Mouse (Mus musculus): Measurements from ENCODE around the gene Ube4a. TPM values are rescaled to one million over a fixed set of nuclear protein-coding genes. Genes with fewer than 3 reads are reported as not detected.
"Not testable (repeated sequence)": the region's sequence is repeated elsewhere in the genome, so short reads cannot be mapped to it uniquely, and the experiment has no call there.

The Ube4a gene
- polyA plus RNA-seq, 1 experiment from 2014 or later = 27.0 TPM

- H3K4me3 ChIP-seq = no peak overlapping the region
- H3K27me3 ChIP-seq = peaks cover 17% of the 10 kb centered on the region
- H3K9me3 ChIP-seq = no peaks in the 10 kb centered on the region
- ATAC-seq (ENCODE audit: low FRiP score, low read depth) = no peak
- H3K4me1 ChIP-seq = no peaks in the 10 kb centered on the region
- no peak overlapping the region for H3K4me2 ChIP-seq (replicated peaks)
- H3K36me3 ChIP-seq = no peaks in the 10 kb centered on the region
- no peak overlapping the region for H3K27ac ChIP-seq
- 86% methylated on average over 7 of the region's 7 CpGs for WGBS
- no peak overlapping the region for H3K9ac ChIP-seq
Observed at GRCm38 (mm10) chr9:44979806-44980205, 14.4 kb upstream of the Ube4a start.

- no peaks in the 10 kb centered on the region for H3K9me3 ChIP-seq
- H3K4me1 ChIP-seq = no peaks in the 10 kb centered on the region
- H3K36me3 ChIP-seq = no peaks in the 10 kb centered on the region
- H3K27ac ChIP-seq = no peak overlapping the region
- H3K4me2 ChIP-seq (replicated peaks) = no peak overlapping the region
- no peak overlapping the region for H3K9ac ChIP-seq
- H3K4me3 ChIP-seq = no peak overlapping the region
- WGBS = 70% methylated on average over 6 of the region's 6 CpGs
- no peak for ATAC-seq (ENCODE audit: low FRiP score, low read depth)
- H3K27me3 ChIP-seq = peaks cover 35% of the 10 kb centered on the region
Observed at GRCm38 (mm10) chr9:44977813-44978212, 12.4 kb upstream of the Ube4a start.

DNA sequence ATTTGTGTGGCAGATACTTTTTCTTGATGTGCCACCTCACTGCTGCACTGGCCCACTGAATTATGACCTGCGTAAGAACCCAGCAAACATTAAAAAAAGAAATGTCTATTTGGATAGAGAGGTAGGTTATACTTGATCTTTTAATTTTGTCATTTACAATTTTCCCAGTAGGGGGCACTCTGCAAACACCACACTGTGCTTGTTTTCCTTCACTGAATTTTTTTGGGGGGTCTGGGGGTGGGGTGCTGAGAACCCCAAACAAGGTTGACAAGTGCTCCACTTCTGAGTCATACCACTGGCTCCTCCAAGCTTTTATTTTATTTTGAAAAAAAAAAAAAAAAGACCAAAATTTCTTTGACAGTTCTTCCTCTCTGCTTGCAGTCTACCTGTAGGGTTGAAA is 4.0 kb upstream of the Ube4a start:
- H3K4me2 ChIP-seq (replicated peaks) = no peak overlapping the region

GRCm38 (mm10) chr9:44967763-44968162 is 2.4 kb upstream of the Ube4a start:
- 82% methylated on average over 5 of the region's 5 CpGs for WGBS
- ATAC-seq (ENCODE audit: low FRiP score, low read depth); H3K36me3 ChIP-seq; H3K9ac ChIP-seq; H3K4me3 ChIP-seq; H3K27ac ChIP-seq; H3K9me3 ChIP-seq; H3K4me2 ChIP-seq (replicated peaks): not testable (repeated sequence)
- Histone ChIP-seq H3K27me3 (peaks cover 17% of the 10 kb centered on the region), H3K4me1 (peaks cover 14% of the 10 kb centered on the region)

More for the DNA sequence above, 4.0 kb upstream of the Ube4a start:
- 65% methylated on average over 1 of the region's 1 CpGs for WGBS
- H3K9me3 ChIP-seq = no peaks in the 10 kb centered on the region
- no peaks in the 10 kb centered on the region for H3K36me3 ChIP-seq
- H3K27me3 ChIP-seq = peaks cover 32% of the 10 kb centered on the region
- no peak for ATAC-seq (ENCODE audit: low FRiP score, low read depth)
- H3K4me3 ChIP-seq = no peak overlapping the region
- H3K4me1 ChIP-seq = peaks cover 10% of the 10 kb centered on the region
- H3K27ac ChIP-seq = no peak overlapping the region
- no peak overlapping the region for H3K9ac ChIP-seq

DNA sequence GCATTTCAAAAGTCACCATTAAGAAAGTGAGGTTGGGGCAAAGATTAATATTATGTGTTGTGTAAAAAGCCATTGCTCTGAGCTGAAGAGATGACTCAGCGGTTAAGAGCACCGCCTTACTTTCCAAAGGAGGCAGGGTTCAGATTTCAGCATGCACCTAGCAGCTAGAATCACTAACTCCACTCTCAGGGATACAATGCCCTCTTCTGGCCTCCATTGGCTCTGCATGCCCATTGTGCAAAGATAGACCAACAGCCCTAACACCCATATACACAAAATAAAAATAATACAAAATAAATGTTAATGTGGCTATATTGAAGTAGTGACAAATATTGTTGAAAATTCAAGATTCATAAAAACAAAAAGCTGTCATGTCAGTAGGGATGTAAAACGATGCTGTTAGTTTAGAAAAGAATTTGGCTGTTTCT is 1.4 kb upstream of the Ube4a start:
- Histone ChIP-seq H3K4me2 (replicated peaks) (no peak overlapping the region), H3K9me3 (no peaks in the 10 kb centered on the region), H3K4me3 (no peak overlapping the region), H3K9ac (no peak overlapping the region), H3K4me1 (peaks cover 14% of the 10 kb centered on the region), H3K36me3 (peaks cover 11% of the 10 kb centered on the region), H3K27me3 (peaks cover 12% of the 10 kb centered on the region), H3K27ac (no peak overlapping the region)
- no peak for ATAC-seq (ENCODE audit: low FRiP score, low read depth)
- 24% methylated on average over 3 of the region's 3 CpGs for WGBS

- H3K36me3 ChIP-seq = peaks cover 18% of the 10 kb centered on the region
- 0 out of 2 replicates have a peak overlapping the region, but pooled peaks have one; percentile 21 for H3K9ac ChIP-seq
Observed at GRCm38 (mm10) chr9:44965833-44966466, 550 bp upstream of the Ube4a start.

DNA sequence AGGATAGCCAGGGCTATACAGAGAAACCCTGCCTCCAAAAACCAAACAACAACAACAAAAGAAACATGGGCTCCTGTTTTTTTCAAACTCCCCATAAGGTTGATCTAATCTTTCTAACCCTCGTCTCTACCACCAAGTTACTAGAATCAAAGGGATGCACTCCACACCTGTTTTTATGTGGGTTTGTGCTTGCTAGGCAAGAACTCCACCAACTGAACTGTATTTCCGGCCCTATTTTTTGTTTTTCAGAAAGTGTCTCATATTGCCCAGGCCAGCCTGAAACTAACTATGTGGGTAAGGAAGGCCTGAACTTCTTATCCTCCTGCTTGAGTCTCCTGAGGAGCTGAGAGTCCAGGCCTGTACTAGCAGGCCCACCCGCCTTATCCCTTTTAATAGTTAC is 11.0 kb downstream of the Ube4a start:
- WGBS = 92% methylated on average over 3 of the region's 3 CpGs

More at GRCm38 (mm10) chr9:44965833-44966466, 550 bp upstream of the Ube4a start:
- H3K27ac ChIP-seq = no peak overlapping the region
- H3K4me3 ChIP-seq = peak overlapping the region; percentile 94
- H3K9me3 ChIP-seq = no peaks in the 10 kb centered on the region
- peak; percentile 1; the same call in 1 of the 2 replicates for ATAC-seq (ENCODE audit: low FRiP score, low read depth)
- peaks cover 14% of the 10 kb centered on the region for H3K4me1 ChIP-seq
- 14% methylated on average over 10 of the region's 10 CpGs for WGBS
- H3K27me3 ChIP-seq = peaks cover 8% of the 10 kb centered on the region
- peak overlapping the region; percentile 93 for H3K4me2 ChIP-seq (replicated peaks)

DNA sequence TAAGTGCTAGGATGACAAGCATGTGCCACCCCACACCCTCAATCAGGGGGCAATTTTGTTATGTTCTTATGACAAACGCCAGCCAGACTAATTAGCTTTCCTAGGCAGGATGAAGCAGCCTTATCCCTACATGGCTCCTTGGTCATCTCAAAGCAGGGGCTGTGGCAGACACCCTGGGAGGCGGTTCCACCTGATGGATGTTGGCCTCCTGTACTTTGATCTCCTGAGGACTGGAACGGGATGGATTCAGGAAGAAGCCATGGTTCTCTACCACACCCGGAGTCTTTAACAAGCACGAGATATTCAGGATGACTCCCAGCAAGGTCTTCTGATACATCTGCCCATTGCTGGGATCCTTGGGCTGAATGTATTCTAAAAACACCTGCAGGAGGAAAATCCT is 17.6 kb downstream of the Ube4a start:
- H3K36me3 ChIP-seq = peaks cover 93% of the 10 kb centered on the region
- H3K4me3 ChIP-seq = no peak overlapping the region
- H3K27ac ChIP-seq = no peak overlapping the region
- H3K9me3 ChIP-seq = no peaks in the 10 kb centered on the region
- no peak for ATAC-seq (ENCODE audit: low FRiP score, low read depth)
- WGBS = 86% methylated on average over 5 of the region's 5 CpGs
- no peaks in the 10 kb centered on the region for H3K27me3 ChIP-seq
- H3K9ac ChIP-seq = no peak overlapping the region
- no peak overlapping the region for H3K4me2 ChIP-seq (replicated peaks)
- no peaks in the 10 kb centered on the region for H3K4me1 ChIP-seq

More for the DNA sequence above, 11.0 kb downstream of the Ube4a start:
- Histone ChIP-seq H3K36me3 (peaks cover 87% of the 10 kb centered on the region), H3K27me3 (no peaks in the 10 kb centered on the region), H3K4me2 (replicated peaks) (no peak overlapping the region), H3K27ac (no peak overlapping the region), H3K9me3 (no peaks in the 10 kb centered on the region), H3K9ac (no peak overlapping the region), H3K4me1 (no peaks in the 10 kb centered on the region), H3K4me3 (no peak overlapping the region)
- no peak for ATAC-seq (ENCODE audit: low FRiP score, low read depth)

GRCm38 (mm10) chr9:44946185-44946695 is 19.2 kb downstream of the Ube4a start:
- Histone ChIP-seq H3K4me1 (no peaks in the 10 kb centered on the region), H3K36me3 (peaks cover 95% of the 10 kb centered on the region), H3K9ac (no peak overlapping the region), H3K27ac (no peak overlapping the region), H3K9me3 (no peaks in the 10 kb centered on the region), H3K27me3 (no peaks in the 10 kb centered on the region), H3K4me2 (replicated peaks) (no peak overlapping the region), H3K4me3 (no peak overlapping the region)
- no peak for ATAC-seq (ENCODE audit: low FRiP score, low read depth)
- 93% methylated on average over 7 of the region's 7 CpGs for WGBS

GRCm38 (mm10) chr9:44942421-44942820 is 23.0 kb downstream of the Ube4a start:
- Histone ChIP-seq H3K36me3 (peaks cover 90% of the 10 kb centered on the region), H3K9me3 (no peaks in the 10 kb centered on the region), H3K4me1 (no peaks in the 10 kb centered on the region), H3K27ac (no peak overlapping the region), H3K27me3 (no peaks in the 10 kb centered on the region), H3K9ac (no peak overlapping the region), H3K4me2 (replicated peaks) (no peak overlapping the region), H3K4me3 (no peak overlapping the region)
- 95% methylated on average over 4 of the region's 4 CpGs for WGBS
- no peak for ATAC-seq (ENCODE audit: low FRiP score, low read depth)

DNA sequence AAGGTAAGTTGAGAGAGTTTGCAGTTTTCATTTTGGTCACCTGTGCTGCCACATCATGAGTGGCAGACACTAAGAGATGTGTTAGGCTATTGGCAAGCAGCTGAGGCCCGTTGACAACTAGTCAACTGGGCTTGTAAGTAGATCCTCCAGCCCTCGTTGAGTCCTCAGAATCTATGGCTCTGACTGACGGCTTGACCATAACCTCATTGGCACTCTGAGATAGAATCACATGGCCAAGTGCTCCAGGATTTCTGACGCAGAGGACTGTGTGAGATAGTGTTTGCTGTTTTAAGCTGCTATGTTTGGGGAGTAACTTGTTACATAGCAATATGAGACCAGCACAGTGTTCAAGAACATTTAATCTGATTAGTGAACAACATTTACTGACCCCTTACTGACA is 23.6 kb downstream of the Ube4a start:
- WGBS = 89% methylated on average over 4 of the region's 4 CpGs
- Histone ChIP-seq H3K9ac (no peak overlapping the region), H3K27ac (no peak overlapping the region), H3K4me1 (no peaks in the 10 kb centered on the region), H3K27me3 (no peaks in the 10 kb centered on the region), H3K9me3 (no peaks in the 10 kb centered on the region), H3K4me2 (replicated peaks) (no peak overlapping the region), H3K4me3 (no peak overlapping the region), H3K36me3 (peaks cover 90% of the 10 kb centered on the region)
- ATAC-seq (ENCODE audit: low FRiP score, low read depth) = no peak

- Histone ChIP-seq H3K9me3 (no peaks in the 10 kb centered on the region), H3K4me2 (replicated peaks) (peak overlapping the region; percentile 91), H3K4me1 (peaks cover 16% of the 10 kb centered on the region), H3K27me3 (no peaks in the 10 kb centered on the region), H3K9ac (0 out of 2 replicates have a peak overlapping the region, but pooled peaks have one; percentile 57), H3K27ac (peak overlapping the region; percentile 94; the same call in 1 of the 2 replicates), H3K4me3 (peak overlapping the region; percentile 99), H3K36me3 (0 out of 2 replicates have a peak, but pooled peaks cover 15% of the 10 kb centered on the region)
- 68% methylated on average over 2 of the region's 2 CpGs for whole genome bisulfite sequencing
- ATAC-seq (ENCODE audit: low FRiP score, low read depth) = no peak
Observed at GRCm38 (mm10) chr9:44921543-44921942, 43.9 kb downstream of the Ube4a start.

All from limb, embryonic 13.5 days (tissue).